1 mouse cellular context compared by ENCODE assay signal in the genomic region with DNA sequence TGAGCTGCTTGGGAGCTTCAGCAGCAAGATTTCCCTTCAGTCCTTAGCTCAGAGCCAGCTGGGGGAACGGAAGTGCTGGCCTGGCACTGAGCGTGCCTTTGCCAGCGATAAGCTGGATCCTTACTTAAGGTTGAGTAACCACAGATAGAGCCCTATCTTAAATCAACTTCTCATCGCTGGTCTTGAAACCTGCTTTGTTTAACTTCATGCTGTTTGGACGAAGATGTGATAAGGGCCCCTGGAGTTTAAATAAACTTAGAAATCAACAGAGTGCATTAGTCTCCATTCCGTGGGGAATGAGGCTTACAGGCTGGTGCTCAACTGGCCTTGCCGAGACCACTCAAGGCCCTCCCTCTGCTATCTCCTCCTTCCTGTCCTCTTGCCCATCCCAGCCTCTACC.
A peak's percentile ranks its signal among the peaks of the same experiment; 100 is the strongest.
TF ChIP-seq lines count a peak whose summit lies in the region.

No protein-coding gene starts in this region.

TF ChIP-seq in MEL, 35 proteins besides CTCF, POLR2A, EP300 and RAD21:
- TF ChIP-seq ZKSCAN1 (IDR thresholded peaks at IDR 0.05; ENCODE audit: low read depth, low read length) (no peak), RCOR1 (IDR thresholded peaks at IDR 0.05; ENCODE audit: low read depth, low read length) (peak; percentile 92), POLR2AphosphoS5 (IDR thresholded peaks at IDR 0.05; ENCODE audit: borderline replicate concordance, low read depth, low read length) (no peak), MYB (IDR thresholded peaks at IDR 0.05; ENCODE audit: low read depth, low read length) (peak; percentile 71), MYC (IDR thresholded peaks at IDR 0.05; ENCODE audit: low read depth, low read length) (peak; percentile 84), BHLHE40 (IDR thresholded peaks at IDR 0.05; ENCODE audit: borderline replicate concordance, low read depth, low read length) (peak; percentile 95), TCF12 (IDR thresholded peaks at IDR 0.05; ENCODE audit: low read depth, low read length) (peak; percentile 96), KAT2A (conservative IDR thresholded peaks at IDR 0.05; ENCODE audit: low read depth, low read length) (0 out of 2 replicates have a peak, but pooled peaks have one; percentile 33), USF2 (IDR thresholded peaks at IDR 0.05; ENCODE audit: borderline replicate concordance in 1 of 2, insufficient read depth in 1 of 2, low read depth in 1 of 2, low read length in 2 of 2) (no peak), MAX (IDR thresholded peaks at IDR 0.05; ENCODE audit: low read length) (0 out of 2 replicates have a peak, but pooled peaks have one; percentile 52), SIN3A (IDR thresholded peaks at IDR 0.05; ENCODE audit: low read length) (peak; percentile 97), UBTF (IDR thresholded peaks at IDR 0.05; ENCODE audit: borderline replicate concordance, insufficient read depth, low read depth, low read length) (no peak), ZMIZ1 (IDR thresholded peaks at IDR 0.05; ENCODE audit: low read depth, low read length) (no peak), ELF1 (IDR thresholded peaks at IDR 0.05; ENCODE audit: low read depth, low read length) (peak; percentile 60), MAFK (IDR thresholded peaks at IDR 0.05; ENCODE audit: borderline replicate concordance, low read depth, low read length) (peak; percentile 39; the same call in 1 of the 2 replicates), SMC3 (IDR thresholded peaks at IDR 0.05; ENCODE audit: low read depth, low read length) (no peak), NELFE (IDR thresholded peaks at IDR 0.05; ENCODE audit: low read depth, low read length) (peak; percentile 41; the same call in 1 of the 2 replicates), ETS1 (IDR thresholded peaks at IDR 0.05; ENCODE audit: low read depth, low read length) (peak; percentile 99), HCFC1 (IDR thresholded peaks at IDR 0.05; ENCODE audit: low read depth, low read length) (0 out of 2 replicates have a peak, but pooled peaks have one; percentile 26), MEF2A (IDR thresholded peaks at IDR 0.05; ENCODE audit: extremely low read depth, insufficient replicate concordance, low read depth, low read length, poor library complexity, severe bottlenecking) (0 out of 2 replicates have a peak, but pooled peaks have one; percentile 49), CHD2 (IDR thresholded peaks at IDR 0.05; ENCODE audit: low read length) (no peak; the same call in 1 of the 2 replicates), ZC3H11A (IDR thresholded peaks at IDR 0.05; ENCODE audit: low read depth, low read length) (0 out of 2 replicates have a peak, but pooled peaks have one; percentile 19), MXI1 (IDR thresholded peaks at IDR 0.05; ENCODE audit: low read depth, low read length) (peak; percentile 74; the same call in 1 of the 2 replicates), NRF1 (IDR thresholded peaks at IDR 0.05; ENCODE audit: insufficient read depth, low read depth, low read length, poor library complexity, severe bottlenecking) (no peak), POLR2AphosphoS2 (IDR thresholded peaks at IDR 0.05; ENCODE audit: low read length) (no peak), ZNF384 (IDR thresholded peaks at IDR 0.05; ENCODE audit: low read depth, low read length) (no peak), GATA1 (IDR thresholded peaks at IDR 0.05; ENCODE audit: low read depth, low read length) (peak; percentile 96), E2F4 (IDR thresholded peaks at IDR 0.05; ENCODE audit: borderline replicate concordance, low read depth, low read length) (no peak), TAL1 (IDR thresholded peaks at IDR 0.05; ENCODE audit: low read length) (peak; percentile 84), MAZ (IDR thresholded peaks at IDR 0.05; ENCODE audit: low read depth, low read length) (no peak; the same call in 1 of the 2 replicates), JUND (IDR thresholded peaks at IDR 0.05; ENCODE audit: low read depth, low read length) (0 out of 2 replicates have a peak, but pooled peaks have one; percentile 46), USF1 (IDR thresholded peaks at IDR 0.05; ENCODE audit: low read depth, low read length) (no peak), CHD1 (IDR thresholded peaks at IDR 0.05; ENCODE audit: low read depth, low read length) (no peak), GABPA (IDR thresholded peaks at IDR 0.05; ENCODE audit: low read depth, low read length) (no peak), TBP (IDR thresholded peaks at IDR 0.05; ENCODE audit: low read depth, low read length) (peak; percentile 58; the same call in 1 of the 2 replicates)
